ENCODE assay signal across 13 mouse cellular contexts in genomic region chr7:79534381-79534780, GRCm38 (mm10).
DNase-seq lines count a peak whose midpoint lies in the region; ATAC-seq lines count a peak whose summit lies in the region.
"Had no signal": no experiment of that assay in that cellular context is flagged by ENCODE, and none has a peak within 500 bp of the region (broad histone marks: within the 10 kb centered on the region; RNA-seq: fewer than 3 reads in every experiment).

No protein-coding gene starts in this region.

- WGBS in forebrain, embryonic 13.5 days: 4% methylated on average over 5 of the region's 5 CpGs
- 12% methylated on average over 5 of the region's 5 CpGs for WGBS in hindbrain, embryonic 16.5 days
- WGBS in neural tube, embryonic 11.5 days: 6% methylated on average over 5 of the region's 5 CpGs

- DNase-seq in cerebellum, adult 11-12 months: peak; percentile 24
- DNase-seq in cerebellum, postnatal 36 days: no peak
- no peak for DNase-seq in neural tube, embryonic 11.5 days (ENCODE audit: low spot score)
- DNase-seq in yolk sac, embryonic 10.5 days (ENCODE audit: low spot score): no peak
- no peak for DNase-seq in urinary bladder, adult 18-20 months (ENCODE audit: low spot score in 2 of 2)
- no peak for DNase-seq in frontal cortex, adult 2 months (ENCODE audit: extremely low spot score in 1 of 2, low spot score in 1 of 2)
- DNase-seq: adrenal gland, postnatal 10 days; kidney, adult 2 months; lung, postnatal 10 days; retina, postnatal 1 day had no signal

- no peaks in the 10 kb centered on the region for H3K9me3 ChIP-seq in forebrain, embryonic 13.5 days (replicated peaks)
- H3K9me3 ChIP-seq in hindbrain, embryonic 16.5 days (ENCODE audit: control insufficient read depth, low read length): no peaks in the 10 kb centered on the region
- no peaks in the 10 kb centered on the region for H3K9me3 ChIP-seq in neural tube, embryonic 11.5 days (ENCODE audit: control insufficient read depth, low read length)

- no peak for ATAC-seq in forebrain, embryonic 13.5 days
- ATAC-seq in hindbrain, embryonic 16.5 days: no peak
- ATAC-seq in neural tube, embryonic 11.5 days (ENCODE audit: insufficient read depth, low FRiP score, low TSS enrichment): no peak

- no peaks in the 10 kb centered on the region for H3K27me3 ChIP-seq in forebrain, embryonic 13.5 days
- H3K27me3 ChIP-seq in hindbrain, embryonic 16.5 days (replicated peaks; ENCODE audit: control insufficient read depth, insufficient read depth, low read length): no peaks in the 10 kb centered on the region
- H3K27me3 ChIP-seq in neural tube, embryonic 11.5 days (ENCODE audit: control insufficient read depth, insufficient read depth, low read length): peaks cover 64% of the 10 kb centered on the region

- peaks cover 87% of the 10 kb centered on the region for H3K4me1 ChIP-seq in forebrain, embryonic 13.5 days
- H3K4me1 ChIP-seq in hindbrain, embryonic 16.5 days (ENCODE audit: control insufficient read depth, insufficient read depth, low read depth, low read length): peaks cover 26% of the 10 kb centered on the region
- peaks cover 32% of the 10 kb centered on the region for H3K4me1 ChIP-seq in neural tube, embryonic 11.5 days (ENCODE audit: control insufficient read depth, insufficient read depth, low read length)

- peak overlapping the region; percentile 94 for H3K9ac ChIP-seq in forebrain, embryonic 13.5 days
- H3K9ac ChIP-seq in hindbrain, embryonic 16.5 days (ENCODE audit: low read depth, low read length): peak overlapping the region; percentile 13; the same call in 1 of the 2 replicates
- H3K9ac ChIP-seq in neural tube, embryonic 11.5 days (ENCODE audit: low read length): peak overlapping the region; percentile 1; the same call in 1 of the 2 replicates

- H3K36me3 ChIP-seq in forebrain, embryonic 13.5 days (ENCODE audit: poor library complexity, severe bottlenecking): peaks cover 44% of the 10 kb centered on the region
- H3K36me3 ChIP-seq in hindbrain, embryonic 16.5 days (ENCODE audit: control insufficient read depth, insufficient read depth, low read length): peaks cover 2% of the 10 kb centered on the region; the same call in 1 of the 2 replicates
- peaks cover 2% of the 10 kb centered on the region; the same call in 1 of the 2 replicates for H3K36me3 ChIP-seq in neural tube, embryonic 11.5 days (ENCODE audit: control insufficient read depth, insufficient read depth, low read length)

- H3K27ac ChIP-seq in forebrain, embryonic 13.5 days: peak overlapping the region; percentile 99
- peak overlapping the region; percentile 91 for H3K27ac ChIP-seq in hindbrain, embryonic 16.5 days (ENCODE audit: low read depth, low read length)
- H3K27ac ChIP-seq in neural tube, embryonic 11.5 days (ENCODE audit: low read depth, low read length): peak overlapping the region; percentile 99

- H3K4me2 ChIP-seq in forebrain, embryonic 13.5 days: peak overlapping the region; percentile 82
- peak overlapping the region; percentile 85 for H3K4me2 ChIP-seq in hindbrain, embryonic 16.5 days (ENCODE audit: low read length)
- H3K4me2 ChIP-seq in neural tube, embryonic 11.5 days (ENCODE audit: low read depth): peak overlapping the region; percentile 63; the same call in 1 of the 2 replicates
- H3K4me2 ChIP-seq: liver, embryonic 11.5 days had no signal

- H3K4me3 ChIP-seq in forebrain, embryonic 13.5 days: peak overlapping the region; percentile 55
- no peak overlapping the region for H3K4me3 ChIP-seq in hindbrain, embryonic 16.5 days (ENCODE audit: low read length)
- no peak overlapping the region for H3K4me3 ChIP-seq in neural tube, embryonic 11.5 days (ENCODE audit: low read depth, low read length)

Comparison
In these comparisons a context has a peak if more than half of its experiments do, and no peak if none do; other contexts are left out.
1. H3K9ac ChIP-seq: peak in every context shown above with its lines; median percentile 94 in forebrain, embryonic 13.5 days; 13 in hindbrain, embryonic 16.5 days; 1 in neural tube, embryonic 11.5 days.